Mouse (Mus musculus) lung, postnatal 0 days (tissue): ENCODE results near the gene Hsd17b12.

Experiments used
- CTCF ChIP-seq: IDR thresholded peaks from 2 replicates; pipeline ENCODE4 v1.5.1; 2016; ENCODE audit warnings: antibody characterized with exemption, mild to moderate bottlenecking
- EP300 ChIP-seq: IDR thresholded peaks from 2 replicates; pipeline ENCODE4 v1.6.1; 2016; ENCODE audit warnings: antibody characterized with exemption, mild to moderate bottlenecking, control low read depth

DNA sequence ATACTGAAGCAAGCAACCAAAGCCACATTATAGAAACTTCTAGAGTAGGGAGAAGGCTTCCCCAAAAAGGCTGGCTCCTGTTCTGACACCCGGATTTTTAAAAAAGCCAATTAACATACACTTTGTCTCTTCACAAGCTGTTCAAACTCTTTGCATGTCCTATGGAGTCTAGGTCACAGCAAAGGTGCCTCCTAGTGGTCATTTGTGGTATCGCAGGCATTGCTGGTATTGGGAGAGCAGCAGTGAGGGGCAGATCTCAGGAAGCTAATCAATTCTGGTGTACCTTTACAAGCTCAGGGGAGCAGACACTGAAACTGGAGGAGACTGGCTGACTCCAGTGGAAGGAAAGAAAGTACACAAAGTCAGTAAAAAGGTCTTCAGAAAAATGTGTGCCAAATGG lies 155.4 kb downstream of the Hsd17b12 start:
- TF ChIP-seq CTCF (peak; percentile 98), EP300 (no peak)
